Mouse (Mus musculus): ENCODE measurements at regions not wholly inside any gene's neighbourhood (a gene's known extent, or its start where the extent isn't known, plus 50 kb on each side); places are given as distances from the start of the nearest gene placed in this dataset.

DNA sequence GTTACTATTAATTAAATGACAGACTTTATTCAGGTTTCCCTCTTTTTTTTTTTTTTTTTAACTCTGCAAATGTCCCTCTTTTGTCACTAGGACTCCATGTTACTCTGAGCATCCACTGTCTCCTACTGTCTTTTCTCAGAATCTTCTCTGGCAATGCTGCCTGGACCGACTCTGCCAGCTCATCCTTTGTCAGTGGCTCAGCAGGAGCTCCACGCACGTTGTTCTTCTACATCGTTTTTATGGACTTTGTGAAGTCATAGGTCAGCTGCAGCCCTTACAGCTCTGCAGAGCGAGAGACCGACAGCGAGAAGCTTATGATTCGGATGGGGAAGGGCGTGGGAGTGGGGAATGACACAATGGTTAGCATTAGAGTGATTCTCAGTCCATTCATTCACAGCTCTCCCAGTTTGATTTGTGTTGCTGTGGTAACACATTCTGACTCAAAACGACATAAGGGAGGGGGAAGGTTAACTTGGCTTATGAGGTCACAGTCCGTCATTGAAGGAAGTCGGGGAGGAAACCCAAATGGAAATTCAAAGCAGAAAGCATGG, 300.1 kb upstream of the Kazn start:
- Histone ChIP-seq H3K9ac (replicated peaks) (no peak overlapping the region), H3K4me1 (replicated peaks; ENCODE audit: control insufficient read depth in 2 of 2, insufficient read depth in 2 of 2, low read length in 1 of 2) (no peaks in the 10 kb centered on the region), H3K4me2 (ENCODE audit: low read depth) (no peak overlapping the region), H3K4me3 (ENCODE audit: insufficient read depth in 1 of 2, low read depth in 2 of 2, low read length in 2 of 2) (no peak overlapping the region), H3K27me3 (ENCODE audit: control insufficient read depth, insufficient read depth, low read length) (no peaks in the 10 kb centered on the region), H3K36me3 (replicated peaks; ENCODE audit: control insufficient read depth, insufficient read depth, low read depth) (no peaks in the 10 kb centered on the region), H3K9me3 (ENCODE audit: control insufficient read depth, low read length) (no peaks in the 10 kb centered on the region), H3K27ac (no peak overlapping the region)
- 60% methylated on average over 12 of the region's 12 CpGs for WGBS (ENCODE audit: insufficient replicate concordance)
- DNase-seq (ENCODE audit: low read depth in 3 of 3, low spot score in 3 of 3), result no peak
- TF ChIP-seq EP300 (IDR thresholded peaks at IDR 0.05; ENCODE audit: low read depth) (no peak), CTCF (IDR thresholded peaks at IDR 0.05; ENCODE audit: low read depth) (no peak)
- no peak for ATAC-seq (ENCODE audit: insufficient read depth)

DNA sequence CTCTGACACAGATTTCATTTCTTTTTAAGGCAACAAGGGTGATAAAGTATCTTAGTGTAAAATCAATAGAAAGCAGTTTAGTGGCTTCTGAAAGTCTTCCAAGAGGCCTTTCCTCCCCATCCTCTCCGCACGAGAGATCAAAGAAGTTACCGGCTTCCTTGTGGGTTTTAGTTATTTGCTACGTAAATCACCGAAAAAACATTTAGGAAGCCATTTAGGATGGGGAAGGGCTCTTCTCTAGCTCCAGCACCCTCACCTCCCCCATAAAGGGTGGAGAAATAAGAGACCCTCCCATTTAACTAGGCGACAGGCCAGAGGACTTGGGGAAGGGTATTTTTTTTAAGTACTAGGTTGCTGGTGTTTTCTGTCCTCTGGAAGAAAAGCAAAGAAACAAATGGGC, 287.9 kb upstream of the Kazn start:
- Histone ChIP-seq H3K27ac (no peak overlapping the region), H3K9ac (replicated peaks) (no peak overlapping the region), H3K4me3 (ENCODE audit: insufficient read depth in 1 of 2, low read depth in 2 of 2, low read length in 2 of 2) (no peak overlapping the region), H3K4me2 (ENCODE audit: low read depth) (no peak overlapping the region), H3K9me3 (ENCODE audit: control insufficient read depth, low read length) (no peaks in the 10 kb centered on the region; the same call in 1 of the 2 replicates), H3K27me3 (ENCODE audit: control insufficient read depth, insufficient read depth, low read length) (no peaks in the 10 kb centered on the region), H3K4me1 (replicated peaks; ENCODE audit: control insufficient read depth in 2 of 2, insufficient read depth in 2 of 2, low read length in 1 of 2) (no peaks in the 10 kb centered on the region), H3K36me3 (replicated peaks; ENCODE audit: control insufficient read depth, insufficient read depth, low read depth) (no peaks in the 10 kb centered on the region)
- no peak for DNase-seq (ENCODE audit: low read depth in 3 of 3, low spot score in 3 of 3)
- TF ChIP-seq CTCF (IDR thresholded peaks at IDR 0.05; ENCODE audit: low read depth), result no peak
- no peak for TF ChIP-seq EP300 (IDR thresholded peaks at IDR 0.05; ENCODE audit: low read depth)
- no peak for ATAC-seq (ENCODE audit: insufficient read depth)
- WGBS (ENCODE audit: insufficient replicate concordance), result 66% methylated on average over 6 of the region's 6 CpGs

DNA sequence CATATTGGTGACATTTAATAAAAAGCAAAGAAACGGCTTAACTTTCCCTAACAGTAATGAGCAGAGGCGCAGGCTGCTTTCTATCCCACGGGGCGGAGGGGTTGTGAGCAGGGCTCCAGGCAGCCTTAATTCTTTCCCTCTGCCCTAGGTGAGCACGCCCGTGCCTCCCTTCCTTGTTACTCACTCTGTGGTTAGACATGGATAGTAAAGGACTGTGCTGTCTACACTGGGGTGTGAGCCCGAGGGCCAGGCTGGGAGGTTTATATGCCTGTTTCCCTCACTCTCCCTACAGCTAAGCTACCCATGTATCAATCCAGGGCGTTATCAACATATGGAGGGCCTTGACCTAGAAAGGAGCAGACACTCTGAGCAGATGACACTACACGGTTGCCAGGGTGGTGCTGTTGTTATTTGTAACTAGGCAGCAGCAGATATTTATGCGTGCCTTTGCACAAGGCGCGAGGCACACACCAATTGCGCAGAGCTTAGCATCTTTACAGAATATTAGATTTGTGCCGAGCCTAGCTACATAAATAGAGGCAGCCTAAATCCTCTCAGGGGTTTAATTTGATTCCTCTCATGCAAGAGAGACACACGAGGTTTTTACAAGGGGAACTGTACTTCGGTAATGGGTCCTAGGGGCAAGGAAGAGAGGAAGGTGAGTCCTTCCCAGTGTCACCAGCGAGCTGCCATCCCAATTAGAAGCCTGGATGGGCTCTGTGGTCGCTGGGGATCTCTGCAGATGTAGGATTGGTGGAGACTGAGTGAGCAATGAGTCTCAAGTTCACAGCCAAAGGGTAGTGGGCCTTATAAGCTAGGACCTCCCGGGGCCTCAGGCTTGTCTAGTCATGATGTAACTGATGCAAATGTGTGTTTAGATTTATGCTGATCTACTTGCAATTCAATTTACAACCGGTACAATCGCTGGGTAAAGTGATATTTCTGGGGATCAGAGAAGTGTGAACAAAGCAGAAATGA, 278.6 kb upstream of the Kazn start:
- no peaks in the 10 kb centered on the region for H3K9me3 ChIP-seq (ENCODE audit: control insufficient read depth, low read length)
- TF ChIP-seq CTCF (IDR thresholded peaks at IDR 0.05; ENCODE audit: low read depth), result no peak
- TF ChIP-seq EP300 (IDR thresholded peaks at IDR 0.05; ENCODE audit: low read depth), result no peak
- H3K36me3 ChIP-seq (replicated peaks; ENCODE audit: control insufficient read depth, insufficient read depth, low read depth), result no peaks in the 10 kb centered on the region
- H3K27me3 ChIP-seq (ENCODE audit: control insufficient read depth, insufficient read depth, low read length), result no peaks in the 10 kb centered on the region
- no peaks in the 10 kb centered on the region for H3K4me1 ChIP-seq (replicated peaks; ENCODE audit: control insufficient read depth in 2 of 2, insufficient read depth in 2 of 2, low read length in 1 of 2)
- H3K27ac ChIP-seq, result no peak overlapping the region
- 54% methylated on average over 21 of the region's 21 CpGs for whole genome bisulfite sequencing (ENCODE audit: insufficient replicate concordance)
- H3K4me3 ChIP-seq (ENCODE audit: insufficient read depth in 1 of 2, low read depth in 2 of 2, low read length in 2 of 2), result no peak overlapping the region
- H3K9ac ChIP-seq (replicated peaks), result no peak overlapping the region
- no peak overlapping the region for H3K4me2 ChIP-seq (ENCODE audit: low read depth)
- ATAC-seq (ENCODE audit: insufficient read depth), result no peak
- no peak for DNase-seq (ENCODE audit: low read depth in 3 of 3, low spot score in 3 of 3)

DNA sequence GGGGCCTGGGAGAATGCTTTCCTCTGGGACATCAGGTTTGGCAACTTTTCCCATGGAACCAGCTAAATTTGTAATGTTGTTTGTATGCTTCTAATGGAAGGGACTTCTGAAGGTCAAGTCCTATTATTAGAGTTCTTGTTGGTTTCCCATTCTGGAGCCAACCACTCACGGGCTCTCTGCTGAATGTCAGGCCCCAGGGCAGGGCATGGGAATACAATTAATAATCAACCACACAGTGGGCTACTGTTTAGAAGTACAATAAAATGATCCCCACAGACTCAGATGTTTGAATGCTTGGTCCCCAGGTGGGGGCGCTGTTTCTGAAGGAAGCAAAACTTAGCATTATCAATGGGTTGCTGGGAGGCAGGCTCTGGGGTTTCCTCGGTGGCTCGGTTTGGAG, 275.6 kb upstream of the Kazn start:
- Histone ChIP-seq H3K4me1 (replicated peaks; ENCODE audit: control insufficient read depth in 2 of 2, insufficient read depth in 2 of 2, low read length in 1 of 2) (no peaks in the 10 kb centered on the region), H3K27me3 (ENCODE audit: control insufficient read depth, insufficient read depth, low read length) (no peaks in the 10 kb centered on the region), H3K9me3 (ENCODE audit: control insufficient read depth, low read length) (no peaks in the 10 kb centered on the region), H3K4me2 (ENCODE audit: low read depth) (no peak overlapping the region), H3K27ac (no peak overlapping the region), H3K9ac (replicated peaks) (no peak overlapping the region), H3K36me3 (replicated peaks; ENCODE audit: control insufficient read depth, insufficient read depth, low read depth) (no peaks in the 10 kb centered on the region), H3K4me3 (ENCODE audit: insufficient read depth in 1 of 2, low read depth in 2 of 2, low read length in 2 of 2) (no peak overlapping the region)
- TF ChIP-seq CTCF (IDR thresholded peaks at IDR 0.05; ENCODE audit: low read depth) (no peak), EP300 (IDR thresholded peaks at IDR 0.05; ENCODE audit: low read depth) (no peak)
- WGBS (ENCODE audit: insufficient replicate concordance), result 56% methylated on average over 4 of the region's 4 CpGs
- ATAC-seq (ENCODE audit: insufficient read depth) (no peak), DNase-seq (ENCODE audit: low read depth in 3 of 3, low spot score in 3 of 3) (no peak)

DNA sequence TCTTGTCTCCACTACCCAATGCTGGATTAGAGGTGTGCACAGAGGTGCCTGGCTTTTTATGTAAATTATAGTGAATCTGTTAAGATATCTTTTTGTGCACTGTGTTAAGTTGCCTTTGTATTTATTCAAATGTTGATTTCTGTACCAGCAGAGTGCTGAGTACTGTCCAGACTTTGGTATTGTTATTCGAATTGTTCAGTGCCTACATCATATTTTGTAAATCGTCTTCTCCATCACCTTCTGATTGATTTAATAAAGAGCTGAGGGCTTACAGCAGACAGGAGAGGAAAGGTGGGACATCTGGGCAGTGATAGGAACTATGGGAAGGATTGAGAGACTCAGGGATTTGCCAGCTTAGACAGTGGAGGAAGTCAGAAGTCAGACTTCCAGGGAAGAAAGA, 270.2 kb upstream of the Kazn start:
- H3K4me1 ChIP-seq (replicated peaks; ENCODE audit: control insufficient read depth in 2 of 2, insufficient read depth in 2 of 2, low read length in 1 of 2), result no peaks in the 10 kb centered on the region
- H3K36me3 ChIP-seq (replicated peaks; ENCODE audit: control insufficient read depth, insufficient read depth, low read depth), result no peaks in the 10 kb centered on the region
- H3K27me3 ChIP-seq (ENCODE audit: control insufficient read depth, insufficient read depth, low read length), result no peaks in the 10 kb centered on the region
- TF ChIP-seq CTCF (IDR thresholded peaks at IDR 0.05; ENCODE audit: low read depth) (no peak), EP300 (IDR thresholded peaks at IDR 0.05; ENCODE audit: low read depth) (no peak)
- 52% methylated on average over 2 of the region's 2 CpGs for WGBS (ENCODE audit: insufficient replicate concordance)
- no peak overlapping the region for H3K4me2 ChIP-seq (ENCODE audit: low read depth)
- H3K27ac ChIP-seq, result no peak overlapping the region
- H3K9me3 ChIP-seq (ENCODE audit: control insufficient read depth, low read length), result no peaks in the 10 kb centered on the region
- H3K4me3 ChIP-seq (ENCODE audit: insufficient read depth in 1 of 2, low read depth in 2 of 2, low read length in 2 of 2), result no peak overlapping the region
- no peak overlapping the region for H3K9ac ChIP-seq (replicated peaks)
- ATAC-seq (ENCODE audit: insufficient read depth) (no peak), DNase-seq (ENCODE audit: low read depth in 3 of 3, low spot score in 3 of 3) (no peak)

Measured in liver, embryonic 14.5 days (tissue).